Mouse (Mus musculus) bone marrow macrophage, adult 2 months (primary cell): Measurements from ENCODE around the gene Cilp2.

ENCODE experiments used
- CTCF ChIP-seq: IDR thresholded peaks from 2 replicates; pipeline ENCODE4 v1.5.1; 2012; ENCODE audit warnings: low read depth, mild to moderate bottlenecking, low read length, moderate library complexity
- POLR2A ChIP-seq: IDR thresholded peaks from 2 replicates; pipeline ENCODE4 v1.6.1; 2012; ENCODE audit warnings: mild to moderate bottlenecking, low read depth, low read length, borderline replicate concordance

DNA sequence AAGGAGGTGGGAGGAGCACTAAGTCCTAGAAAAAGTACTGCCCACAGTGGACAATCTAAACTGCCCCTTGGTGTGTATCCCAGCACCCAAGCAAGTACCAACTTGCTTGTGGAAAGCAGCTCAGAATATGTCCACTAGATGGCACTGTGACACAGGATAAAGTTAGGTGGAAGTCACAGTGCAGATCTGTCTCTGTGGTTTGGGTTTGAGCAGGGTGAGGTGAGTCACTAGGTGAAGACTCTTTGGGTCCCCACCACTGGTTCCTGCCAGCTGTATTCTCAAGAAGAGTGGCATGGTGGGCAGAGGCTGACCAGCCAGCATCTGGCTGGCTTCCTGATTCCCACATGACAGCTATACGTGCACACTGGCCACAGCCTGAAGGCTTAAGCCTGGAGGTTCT lies 31.5 kb upstream of the Cilp2 start:
- TF ChIP-seq CTCF = peak; percentile 33; the same call in 1 of the 2 replicates
- TF ChIP-seq POLR2A = no peak
